Mouse (Mus musculus): ENCODE data around the gene H2-Q2. TPM values are rescaled to one million over a fixed set of nuclear protein-coding genes. Genes with fewer than 3 reads are reported as not detected.
"Not testable (repeated sequence)": the region's sequence is repeated elsewhere in the genome, so short reads cannot be mapped to it uniquely, and the experiment has no call there.

The H2-Q2 gene
- polyA plus RNA-seq (2012; ENCODE audit: insufficient read depth, insufficient read length, low replicate concordance, missing spikeins), result not detected in 2 replicates

DNA sequence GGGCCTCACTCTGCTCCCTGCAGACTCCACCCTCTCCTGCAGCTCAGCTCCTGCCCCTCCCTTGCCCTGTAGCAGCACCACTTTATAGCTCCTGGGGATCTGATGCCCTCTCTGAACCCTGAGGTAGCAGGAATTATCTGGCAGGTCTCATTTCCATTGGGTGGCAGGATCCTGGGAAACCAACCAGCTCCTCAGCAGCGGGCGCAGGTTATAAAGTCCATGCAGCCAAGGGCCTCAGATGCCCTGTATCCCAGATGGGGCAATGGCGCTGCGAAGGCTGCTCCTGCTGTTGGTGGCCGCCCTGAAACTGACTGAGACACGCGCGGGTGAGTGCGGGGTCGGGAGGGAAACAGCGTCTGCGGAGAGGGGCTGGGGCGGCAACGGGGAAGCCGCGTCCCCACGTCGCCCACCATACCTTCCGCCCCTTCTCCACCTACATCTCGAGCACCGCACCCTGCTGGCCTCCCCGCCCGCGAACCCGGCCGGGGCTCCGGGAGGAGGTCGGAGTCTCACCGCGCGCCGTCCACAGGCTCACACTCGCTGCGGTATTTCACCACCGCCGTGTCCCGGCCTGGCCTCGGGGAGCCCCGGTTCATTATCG lies at the start of gene H2-Q2:
TSS of gene H2-Q2 (plus strand) at position 172 of the 601 bp plus-strand sequence.
- WGBS, result 3% methylated on average over 40 of the region's 40 CpGs
- Histone ChIP-seq H3K4me3 (ENCODE audit: insufficient read depth, low read depth, low read length) (peak within 1 kb of the TSS; percentile 40), H3K4me1 (ENCODE audit: control insufficient read depth, insufficient read depth, low read length) (peaks cover 12% of the 10 kb centered on the region), H3K27ac (ENCODE audit: insufficient read depth, low read depth, low read length) (no peak within 1 kb of the TSS)
- no peak for TF ChIP-seq CTCF (IDR thresholded peaks at IDR 0.05; ENCODE audit: insufficient read depth, low read depth, low read length)
- no peak for TF ChIP-seq POLR2A (IDR thresholded peaks at IDR 0.05; ENCODE audit: insufficient read depth, low read depth, low read length)

GRCm38 (mm10) chr17:35295796-35296195 lies 46.2 kb upstream of the H2-Q2 start:
- not testable (repeated sequence) for H3K4me3 ChIP-seq (ENCODE audit: insufficient read depth, low read depth, low read length); H3K4me1 ChIP-seq (ENCODE audit: control insufficient read depth, insufficient read depth, low read length); H3K27ac ChIP-seq (ENCODE audit: insufficient read depth, low read depth, low read length)
- TF ChIP-seq CTCF (IDR thresholded peaks at IDR 0.05; ENCODE audit: insufficient read depth, low read depth, low read length), result 0 out of 2 replicates have a peak, but pooled peaks have one; percentile 25
- 7% methylated on average over 5 of the region's 5 CpGs for WGBS

GRCm38 (mm10) chr17:35300261-35300945 lies 41.6 kb upstream of the H2-Q2 start:
- H3K27ac ChIP-seq (ENCODE audit: insufficient read depth, low read depth, low read length); H3K4me1 ChIP-seq (ENCODE audit: control insufficient read depth, insufficient read depth, low read length); H3K4me3 ChIP-seq (ENCODE audit: insufficient read depth, low read depth, low read length): not testable (repeated sequence)
- WGBS, result 86% methylated on average over 7 of the region's 7 CpGs

DNA sequence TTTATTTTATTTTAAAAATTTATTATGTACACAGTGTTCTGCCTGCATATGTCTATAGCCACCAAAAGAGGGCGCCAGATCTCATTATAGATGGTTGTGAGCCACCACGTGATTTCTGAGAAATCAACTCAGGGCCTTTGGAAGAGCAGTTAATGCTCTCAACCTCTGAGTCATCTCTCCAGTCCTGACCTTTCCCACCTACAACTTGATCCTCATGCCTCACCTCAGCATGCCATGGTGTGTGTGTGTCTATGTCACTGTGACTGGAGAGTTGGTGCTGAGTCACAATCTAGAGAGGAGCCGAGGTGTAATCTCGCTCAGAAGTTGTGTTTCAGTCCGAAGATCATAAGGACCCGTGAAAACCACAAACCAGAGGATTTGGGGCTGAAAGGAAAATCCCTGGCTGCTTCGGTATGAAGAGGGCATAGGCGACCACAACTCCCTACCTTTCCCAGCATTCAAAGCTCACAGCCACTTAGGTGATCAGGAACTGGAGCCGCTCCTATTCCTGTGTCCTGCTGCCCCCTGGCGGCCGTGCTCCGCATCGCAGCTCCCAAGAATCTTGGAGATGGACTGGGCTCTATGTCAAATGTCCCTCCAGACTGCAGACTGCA lies 40.3 kb upstream of the H2-Q2 start:
- Histone ChIP-seq H3K4me3 (ENCODE audit: insufficient read depth, low read depth, low read length) (no peak overlapping the region), H3K4me1 (ENCODE audit: control insufficient read depth, insufficient read depth, low read length) (peaks cover 5% of the 10 kb centered on the region; the same call in 1 of the 2 replicates), H3K27ac (ENCODE audit: insufficient read depth, low read depth, low read length) (no peak overlapping the region)
- WGBS, result 21% methylated on average over 13 of the region's 13 CpGs
- no peak for TF ChIP-seq POLR2A (IDR thresholded peaks at IDR 0.05; ENCODE audit: insufficient read depth, low read depth, low read length)
- peak; percentile 84 for TF ChIP-seq CTCF (IDR thresholded peaks at IDR 0.05; ENCODE audit: insufficient read depth, low read depth, low read length)

- H3K27ac ChIP-seq (ENCODE audit: insufficient read depth, low read depth, low read length), result no peak overlapping the region
- H3K4me1 ChIP-seq (ENCODE audit: control insufficient read depth, insufficient read depth, low read length), result peaks cover 5% of the 10 kb centered on the region; the same call in 1 of the 2 replicates
- H3K4me3 ChIP-seq (ENCODE audit: insufficient read depth, low read depth, low read length), result no peak overlapping the region
- no peak for TF ChIP-seq POLR2A (IDR thresholded peaks at IDR 0.05; ENCODE audit: insufficient read depth, low read depth, low read length)
- no peak for TF ChIP-seq CTCF (IDR thresholded peaks at IDR 0.05; ENCODE audit: insufficient read depth, low read depth, low read length)
- 79% methylated on average over 2 of the region's 2 CpGs for WGBS
Observed at GRCm38 (mm10) chr17:35303271-35303670, 38.8 kb upstream of the H2-Q2 start.

- WGBS, result 85% methylated on average over 10 of the region's 10 CpGs
- Histone ChIP-seq H3K4me1 (ENCODE audit: control insufficient read depth, insufficient read depth, low read length) (peaks cover 5% of the 10 kb centered on the region; the same call in 1 of the 2 replicates), H3K27ac (ENCODE audit: insufficient read depth, low read depth, low read length) (no peak overlapping the region), H3K4me3 (ENCODE audit: insufficient read depth, low read depth, low read length) (no peak overlapping the region)
- TF ChIP-seq CTCF (IDR thresholded peaks at IDR 0.05; ENCODE audit: insufficient read depth, low read depth, low read length), result no peak
- no peak for TF ChIP-seq POLR2A (IDR thresholded peaks at IDR 0.05; ENCODE audit: insufficient read depth, low read depth, low read length)
Observed at GRCm38 (mm10) chr17:35303756-35304350, 38.2 kb upstream of the H2-Q2 start.

- Histone ChIP-seq H3K27ac (ENCODE audit: insufficient read depth, low read depth, low read length) (no peak overlapping the region), H3K4me1 (ENCODE audit: control insufficient read depth, insufficient read depth, low read length) (peaks cover 5% of the 10 kb centered on the region; the same call in 1 of the 2 replicates), H3K4me3 (ENCODE audit: insufficient read depth, low read depth, low read length) (no peak overlapping the region)
- TF ChIP-seq CTCF (IDR thresholded peaks at IDR 0.05; ENCODE audit: insufficient read depth, low read depth, low read length) (no peak), POLR2A (IDR thresholded peaks at IDR 0.05; ENCODE audit: insufficient read depth, low read depth, low read length) (no peak)
- 78% methylated on average over 6 of the region's 6 CpGs for WGBS
Observed at GRCm38 (mm10) chr17:35304478-35304877, 37.6 kb upstream of the H2-Q2 start.

- 85% methylated on average over 8 of the region's 8 CpGs for WGBS
- H3K27ac ChIP-seq (ENCODE audit: insufficient read depth, low read depth, low read length), result not testable (repeated sequence)
Observed at GRCm38 (mm10) chr17:35304921-35305320, 37.1 kb upstream of the H2-Q2 start.

DNA sequence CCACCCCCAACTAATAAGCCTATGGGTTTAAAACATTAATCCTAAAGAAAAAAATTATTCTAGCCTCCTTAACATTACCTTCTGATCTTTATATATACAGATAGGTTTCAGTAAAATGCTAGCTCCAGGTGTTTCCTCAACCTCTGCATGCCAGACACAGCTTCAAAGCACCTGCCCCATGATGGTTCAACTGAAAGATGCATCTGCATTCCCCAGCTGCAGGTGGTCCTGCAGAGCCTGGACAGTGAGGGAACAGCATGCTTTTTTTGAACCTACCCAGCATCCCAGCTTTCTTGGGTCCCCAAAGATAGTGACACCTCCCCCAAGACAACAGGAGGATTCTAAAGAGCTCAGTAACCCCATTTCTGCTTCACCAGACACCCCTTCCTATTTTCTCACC lies 23.4 kb upstream of the H2-Q2 start:
- peaks cover 10% of the 10 kb centered on the region for H3K4me1 ChIP-seq (ENCODE audit: control insufficient read depth, insufficient read depth, low read length)

More at GRCm38 (mm10) chr17:35304921-35305320, 37.1 kb upstream of the H2-Q2 start:
- not testable (repeated sequence) for H3K4me3 ChIP-seq (ENCODE audit: insufficient read depth, low read depth, low read length); H3K4me1 ChIP-seq (ENCODE audit: control insufficient read depth, insufficient read depth, low read length)

More for the DNA sequence above, 23.4 kb upstream of the H2-Q2 start:
- no peak overlapping the region for H3K4me3 ChIP-seq (ENCODE audit: insufficient read depth, low read depth, low read length)
- H3K27ac ChIP-seq (ENCODE audit: insufficient read depth, low read depth, low read length), result no peak overlapping the region
- no peak for TF ChIP-seq CTCF (IDR thresholded peaks at IDR 0.05; ENCODE audit: insufficient read depth, low read depth, low read length)
- TF ChIP-seq POLR2A (IDR thresholded peaks at IDR 0.05; ENCODE audit: insufficient read depth, low read depth, low read length), result no peak

All from olfactory bulb, adult 2 months (tissue).